Mouse (Mus musculus) hindlimb bud, embryonic 11.5 days (tissue): ENCODE measurements around the gene Pkd2l1.
"Not testable (repeated sequence)": the region's sequence is repeated elsewhere in the genome, so short reads cannot be mapped to it uniquely, and the experiment has no call there.

Experiments used
- DNase-seq: peaks from one replicate; pipeline ENCODE4 v3.0.0-alpha.2; 2012; ENCODE audit warnings: low read depth, low spot score; ENCODE audit errors: extremely low spot score

The Pkd2l1 gene

DNA sequence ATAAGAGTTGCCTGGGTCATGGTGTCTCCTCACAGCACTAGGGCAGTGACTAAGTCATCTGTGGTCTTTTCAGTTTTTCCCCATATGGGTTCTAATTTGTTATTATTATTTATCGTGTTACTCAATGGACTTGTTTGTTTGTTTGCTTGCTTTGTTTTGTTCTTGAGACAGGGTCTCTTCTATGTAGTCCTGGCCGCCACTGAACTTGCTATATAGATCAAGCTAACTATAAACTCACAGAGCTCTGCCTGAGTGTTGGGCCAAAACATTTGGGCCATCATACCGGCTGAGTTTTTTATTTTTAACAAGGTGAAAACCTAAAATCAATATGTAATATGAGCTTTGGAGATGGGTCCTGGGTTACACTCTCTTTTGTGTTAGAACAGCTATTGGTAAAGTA is 32.9 kb downstream of the Pkd2l1 start:
- DNase-seq, result no peak

- DNase-seq, result no peak
Measured at GRCm38 (mm10) chr19:44157005-44157404, 35.2 kb downstream of the Pkd2l1 start.

DNA sequence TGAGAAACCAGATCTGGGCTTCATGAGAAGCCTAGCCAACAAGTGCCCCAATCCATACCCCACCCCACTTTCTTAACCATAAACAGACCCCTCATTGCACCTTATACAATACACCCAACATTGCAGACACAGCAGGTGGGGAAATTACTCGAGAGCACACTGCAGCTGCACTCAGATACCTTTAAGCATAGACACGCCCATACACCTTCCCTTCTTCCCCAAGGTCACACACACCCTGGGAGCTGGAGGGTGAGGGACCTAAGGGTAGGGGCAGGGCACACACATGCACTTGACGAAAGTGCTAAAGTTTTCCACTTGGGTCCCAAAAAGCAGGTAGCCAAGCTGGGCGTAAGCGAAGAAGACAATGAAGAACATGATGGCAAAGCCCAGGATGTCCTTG is 38.5 kb downstream of the Pkd2l1 start:
- DNase-seq, result no peak

- DNase-seq, result no peak
Measured at GRCm38 (mm10) chr19:44148991-44149390, 43.3 kb downstream of the Pkd2l1 start.

- DNase-seq, result no peak
Measured at GRCm38 (mm10) chr19:44148345-44148744, 43.9 kb downstream of the Pkd2l1 start.

DNA sequence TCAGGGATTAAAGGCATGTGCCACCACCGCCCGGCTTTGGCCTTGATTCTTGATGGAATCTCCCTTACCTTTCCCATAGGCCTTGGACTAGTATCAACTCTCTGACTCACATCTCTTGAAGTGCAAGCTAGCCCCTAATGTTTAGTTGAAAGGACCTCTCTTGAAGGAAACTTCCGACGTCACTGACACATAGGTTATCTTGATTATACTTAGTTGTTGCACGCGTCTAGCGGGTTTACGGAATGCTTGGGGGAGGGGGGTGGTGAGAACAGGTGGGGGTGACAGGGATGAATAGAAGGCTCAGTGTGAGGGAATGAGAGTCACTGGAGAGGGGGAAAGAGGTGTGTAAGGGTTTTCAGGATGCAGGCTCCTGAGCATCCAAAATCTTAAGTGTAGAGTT is 45.3 kb downstream of the Pkd2l1 start:
- DNase-seq, result no peak

GRCm38 (mm10) chr19:44146568-44146879 is 45.7 kb downstream of the Pkd2l1 start:
- DNase-seq, result no peak

GRCm38 (mm10) chr19:44145702-44146567 is 46.3 kb downstream of the Pkd2l1 start, which contains the start of gene Bloc1s2:
Gene Bloc1s2, minus strand, starts transcription at chr19:44146446.
- DNase-seq, result peak; percentile 33

DNA sequence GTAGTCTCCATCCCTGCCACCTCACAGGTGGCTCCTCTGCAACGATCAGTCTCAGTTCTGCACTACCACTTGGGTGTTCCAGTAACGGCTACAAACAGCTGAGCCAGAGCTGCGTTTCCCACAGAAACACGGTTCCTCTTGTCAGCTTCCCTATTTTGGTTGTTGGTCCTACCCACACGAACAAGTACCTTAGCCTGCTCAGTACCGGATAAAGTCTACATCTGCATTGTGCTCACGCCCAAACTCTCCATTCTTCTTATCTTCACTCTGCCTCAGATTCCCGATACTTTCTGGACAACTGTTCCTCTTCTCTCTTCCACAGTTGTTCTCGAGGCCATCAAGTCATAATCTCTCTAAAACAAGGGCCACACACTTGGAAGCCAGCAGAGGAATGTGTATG is 47.9 kb downstream of the Pkd2l1 start:
- DNase-seq, result no peak

DNA sequence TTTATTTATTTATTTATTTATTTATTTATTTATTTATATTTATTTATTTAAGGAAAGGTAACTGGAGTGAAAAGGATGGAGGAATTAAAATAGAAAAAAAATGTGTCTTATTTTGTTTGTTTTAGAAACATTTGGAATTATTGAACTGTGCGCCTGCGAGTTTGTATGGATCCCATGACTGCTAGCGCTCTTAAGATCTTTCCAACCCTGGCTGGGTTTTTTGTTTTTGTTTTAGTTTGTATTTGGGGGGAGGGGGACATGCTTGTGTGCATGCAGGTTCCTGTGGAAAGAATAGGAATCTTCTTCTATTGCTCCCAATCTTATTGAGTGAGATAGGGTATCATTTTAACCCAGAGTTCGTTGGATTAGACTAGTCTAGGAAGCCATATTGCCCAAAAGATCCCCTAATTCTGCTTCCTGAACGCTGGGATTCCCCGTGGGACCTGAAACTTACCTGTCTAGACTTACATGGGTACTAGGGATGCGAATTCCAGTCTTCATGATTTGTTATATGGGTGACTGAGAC is 56.2 kb downstream of the Pkd2l1 start:
- no peak for DNase-seq

DNA sequence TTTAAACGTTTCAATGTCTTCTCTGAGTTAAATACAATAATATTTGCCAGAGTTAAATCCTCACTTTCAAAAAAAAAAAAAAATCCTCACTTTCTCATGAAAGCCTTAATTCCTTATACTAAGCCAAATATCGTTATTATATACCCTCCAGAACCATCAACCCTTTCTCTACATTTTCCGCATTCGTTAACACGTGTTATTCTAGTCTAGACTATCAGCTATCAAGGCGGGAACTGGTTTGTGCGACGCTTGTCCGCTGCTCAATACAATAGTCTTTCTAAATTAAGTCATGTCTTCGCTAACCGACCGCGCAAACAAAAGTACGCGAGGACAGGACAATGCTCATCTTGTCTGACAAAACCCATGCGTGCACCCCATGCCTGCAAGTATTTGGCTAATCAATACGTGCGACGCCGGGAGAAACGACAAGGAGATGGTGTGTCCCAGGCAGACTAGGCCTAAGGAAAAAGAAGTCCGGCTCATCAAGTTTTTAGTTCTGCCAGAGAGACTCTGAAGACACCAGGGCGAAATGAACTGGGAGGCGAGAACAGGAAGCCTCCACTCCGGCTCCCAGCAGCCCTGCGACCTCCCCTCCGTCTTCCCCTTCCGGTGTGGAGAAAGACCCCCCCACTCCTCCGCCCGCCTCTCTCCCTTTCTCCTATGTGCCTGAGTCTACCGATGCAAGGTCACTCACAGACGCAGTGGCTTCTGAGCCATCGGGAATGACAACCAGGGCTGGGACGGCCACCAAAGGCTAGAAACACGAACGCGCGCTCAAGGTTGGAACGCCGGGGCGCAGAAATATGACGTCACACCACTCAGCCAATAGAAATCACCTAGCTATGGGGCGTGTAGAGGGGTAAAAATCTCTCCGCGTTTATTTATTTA is 56.9 kb downstream of the Pkd2l1 start, which contains the start of gene Cwf19l1:
Gene Cwf19l1 (minus strand): TSS at position 805 of the 888 bp plus-strand sequence.
- DNase-seq, result peak; percentile 54

DNA sequence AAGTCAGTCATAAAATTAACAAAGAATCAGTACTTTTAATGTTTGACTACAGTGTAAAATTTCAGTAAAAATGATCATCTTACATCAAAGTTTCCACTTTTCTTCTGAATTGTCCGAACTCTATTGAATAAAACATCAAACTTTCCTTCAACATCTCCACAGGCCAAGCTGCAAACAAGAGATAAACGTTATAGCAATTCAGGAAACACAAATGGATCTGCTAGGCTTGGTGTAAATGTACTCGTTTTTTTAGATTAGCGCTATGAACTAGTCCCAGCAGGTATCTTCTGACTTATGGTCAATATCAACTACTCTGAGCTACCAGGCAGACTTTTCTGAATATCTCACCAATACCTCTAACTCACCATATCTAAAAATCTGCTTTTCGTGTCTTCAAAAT is 59.3 kb downstream of the Pkd2l1 start:
- no peak for DNase-seq

DNA sequence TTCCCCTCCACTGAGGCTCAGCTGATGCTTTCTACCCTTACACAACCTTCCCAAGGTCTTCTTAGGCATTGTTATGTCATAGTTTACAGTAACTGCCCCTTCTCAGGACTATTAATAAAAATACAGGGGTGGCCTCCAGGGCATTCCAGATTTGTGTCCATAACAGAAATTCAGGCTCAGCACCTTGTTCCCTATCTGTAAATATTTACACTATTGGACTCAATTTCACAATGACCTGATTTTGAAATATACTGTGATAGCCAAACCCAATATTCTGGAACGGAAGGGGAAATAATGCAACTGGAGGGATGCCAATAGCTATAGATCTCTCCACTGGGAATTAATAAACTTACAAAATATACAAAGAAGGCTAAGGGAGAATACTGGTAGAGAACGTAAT is 63.7 kb downstream of the Pkd2l1 start:
- no peak for DNase-seq

GRCm38 (mm10) chr19:44127729-44128497 is 64.3 kb downstream of the Pkd2l1 start:
- DNase-seq, result no peak

DNA sequence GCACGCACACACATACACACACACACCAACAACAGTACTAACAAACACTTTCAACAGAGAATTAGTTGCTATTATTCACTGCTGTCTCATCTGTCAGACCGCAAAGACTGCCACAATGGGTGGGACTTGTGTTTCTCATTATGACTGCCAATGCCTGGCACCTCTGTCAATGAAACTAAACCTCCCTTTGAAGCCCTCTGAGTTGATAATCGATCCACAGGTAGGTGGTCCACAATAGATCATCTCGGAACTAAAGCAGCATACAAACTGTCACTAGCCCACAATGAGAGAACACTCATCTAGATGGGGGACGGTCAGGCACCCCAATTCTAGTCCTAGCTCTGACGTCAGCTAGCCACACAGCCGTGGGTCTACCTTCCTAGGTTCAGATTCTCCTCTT is 71.1 kb downstream of the Pkd2l1 start:
- DNase-seq, result no peak

DNA sequence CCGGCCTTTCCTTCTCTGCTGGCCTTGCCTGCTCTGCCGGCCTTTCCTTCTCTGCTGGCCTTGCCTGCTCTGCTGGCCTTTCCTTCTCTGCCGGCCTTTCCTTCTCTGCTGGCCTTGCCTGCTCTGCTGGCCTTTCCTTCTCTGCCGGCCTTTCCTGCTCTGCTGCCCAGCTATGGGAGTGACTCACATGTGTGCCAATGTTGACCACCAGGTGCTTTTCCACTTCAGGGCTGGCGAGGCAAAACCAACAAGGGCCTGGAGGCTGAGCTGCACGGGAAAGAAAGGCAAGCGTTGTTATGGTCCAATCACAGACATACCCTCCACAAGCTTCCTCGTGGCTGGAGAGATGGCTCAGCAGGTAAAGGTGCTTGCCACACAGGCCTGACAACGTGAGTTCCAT is 71.6 kb downstream of the Pkd2l1 start:
- DNase-seq, result not testable (repeated sequence)

- no peak for DNase-seq
Measured at GRCm38 (mm10) chr19:44117793-44118192, 74.4 kb downstream of the Pkd2l1 start.

- no peak for DNase-seq
Measured at GRCm38 (mm10) chr19:44111706-44112105, 80.5 kb downstream of the Pkd2l1 start.

DNA sequence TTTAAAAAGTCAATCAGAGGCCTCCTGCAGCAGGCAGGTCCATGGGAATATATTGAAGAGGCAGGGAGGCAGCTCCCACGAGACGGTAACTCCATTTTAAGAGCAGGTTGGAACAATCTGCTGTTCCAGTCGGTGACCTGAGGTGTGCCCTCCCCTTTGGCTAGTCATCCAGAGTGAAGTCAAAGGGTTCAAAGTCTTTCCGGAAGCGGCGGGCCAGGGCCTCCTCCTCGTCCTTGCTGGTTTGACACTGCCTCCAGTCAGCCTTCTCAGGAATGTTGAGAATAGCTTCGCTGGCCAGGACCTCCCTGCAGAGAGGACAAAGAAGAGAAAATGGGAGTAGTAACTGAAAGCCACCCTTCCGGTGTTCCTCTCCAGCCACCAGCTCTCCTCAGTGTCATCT is 81.9 kb downstream of the Pkd2l1 start:
- DNase-seq, result no peak

- DNase-seq, result no peak
Measured at GRCm38 (mm10) chr19:44108996-44109395, 83.2 kb downstream of the Pkd2l1 start.
